Mouse (Mus musculus) spleen, adult 2 months (tissue): ENCODE results near the gene Ern1.

ENCODE experiments used
- CTCF ChIP-seq: fragments of 200-500 bp; IDR thresholded peaks from 2 replicates; pipeline ENCODE4 v1.5.1; 2011; ENCODE audit warnings: mild to moderate bottlenecking, inconsistent platforms; ENCODE audit not compliant: insufficient read depth, insufficient read length, insufficient replicate concordance; ENCODE audit errors: extremely low read depth
- POLR2A ChIP-seq: fragments of 200-500 bp; IDR thresholded peaks from 2 replicates; pipeline ENCODE4 v1.6.1; 2011; ENCODE audit warnings: low read depth, low read length, inconsistent platforms

DNA sequence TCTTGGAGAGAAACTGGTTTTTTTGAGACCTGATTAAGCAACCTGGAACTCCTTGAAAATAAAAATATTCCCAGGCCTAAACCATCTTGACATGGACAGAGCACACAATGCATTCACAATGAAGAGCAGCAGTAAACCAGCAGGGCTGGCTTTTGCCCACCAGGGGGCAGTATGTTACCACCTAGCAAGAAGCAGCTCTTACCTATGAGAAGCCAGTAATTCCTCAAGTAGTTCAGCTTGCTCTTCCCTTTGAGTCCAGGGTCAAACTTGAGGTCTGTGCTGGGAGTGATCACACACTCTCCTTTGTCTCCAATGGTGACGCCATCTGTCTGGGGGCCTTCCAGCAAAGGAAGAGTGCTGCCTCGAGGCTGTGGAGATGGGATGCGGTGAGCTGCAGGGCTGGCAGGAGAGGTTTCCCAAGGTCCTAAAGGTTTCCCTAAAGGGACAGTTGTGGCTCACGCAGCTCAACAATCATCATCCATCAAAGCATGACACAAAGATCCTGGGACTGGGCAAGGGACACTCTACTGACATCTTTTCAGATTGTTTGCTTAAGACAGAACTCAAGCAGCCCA is 68.9 kb downstream of the Ern1 start:
- TF ChIP-seq POLR2A (no peak), CTCF (peak; percentile 90; the same call in 1 of the 2 replicates)
